Mouse (Mus musculus): ENCODE results near the gene 4933402J07Rik. TPM values are rescaled to one million over a fixed set of nuclear protein-coding genes. Genes with fewer than 3 reads are reported as not detected.

4933402J07Rik gene
- polyA plus RNA-seq, 1 experiment, result not detected

- no peak for DNase-seq
- Histone ChIP-seq H3K4me1 (ENCODE audit: control insufficient read depth, insufficient read depth, low read length) (no peaks in the 10 kb centered on the region), H3K4me3 (replicated peaks; ENCODE audit: extremely low read depth, low read depth, low read length) (no peak overlapping the region)
- WGBS, result 34% methylated on average over 2 of the region's 2 CpGs
- TF ChIP-seq POLR2A (IDR thresholded peaks at IDR 0.05; ENCODE audit: borderline replicate concordance, extremely low read depth, low read depth, low read length), result no peak
- no peak for TF ChIP-seq CTCF (IDR thresholded peaks at IDR 0.05; ENCODE audit: insufficient read depth, low read length)
These were observed 2.9 kb upstream of the 4933402J07Rik start for GRCm38 (mm10) chr8:87560801-87561200.

- WGBS, result 83% methylated on average over 5 of the region's 5 CpGs
- TF ChIP-seq CTCF (IDR thresholded peaks at IDR 0.05; ENCODE audit: insufficient read depth, low read length), result no peak
- TF ChIP-seq POLR2A (IDR thresholded peaks at IDR 0.05; ENCODE audit: borderline replicate concordance, extremely low read depth, low read depth, low read length), result no peak
These were observed 5.5 kb downstream of the 4933402J07Rik start for GRCm38 (mm10) chr8:87569203-87569602.

GRCm38 (mm10) chr8:87569706-87570563 lies 6.3 kb downstream of the 4933402J07Rik start:
- Histone ChIP-seq H3K4me3 (replicated peaks; ENCODE audit: extremely low read depth, low read depth, low read length) (no peak overlapping the region), H3K4me1 (ENCODE audit: control insufficient read depth, insufficient read depth, low read length) (no peaks in the 10 kb centered on the region)
- WGBS, result 24% methylated on average over 13 of the region's 13 CpGs
- peak; percentile 4 for DNase-seq
- no peak for TF ChIP-seq CTCF (IDR thresholded peaks at IDR 0.05; ENCODE audit: insufficient read depth, low read length)
- no peak for TF ChIP-seq POLR2A (IDR thresholded peaks at IDR 0.05; ENCODE audit: borderline replicate concordance, extremely low read depth, low read depth, low read length)

More at GRCm38 (mm10) chr8:87569203-87569602, 5.5 kb downstream of the 4933402J07Rik start:
- DNase-seq, result no peak
- no peak overlapping the region for H3K4me3 ChIP-seq (replicated peaks; ENCODE audit: extremely low read depth, low read depth, low read length)
- no peaks in the 10 kb centered on the region for H3K4me1 ChIP-seq (ENCODE audit: control insufficient read depth, insufficient read depth, low read length)

- no peak for DNase-seq
- no peak for TF ChIP-seq POLR2A (IDR thresholded peaks at IDR 0.05; ENCODE audit: borderline replicate concordance, extremely low read depth, low read depth, low read length)
- no peak for TF ChIP-seq CTCF (IDR thresholded peaks at IDR 0.05; ENCODE audit: insufficient read depth, low read length)
- WGBS, result 3% methylated on average over 8 of the region's 8 CpGs
These were observed 6.9 kb downstream of the 4933402J07Rik start for GRCm38 (mm10) chr8:87570564-87570855.

GRCm38 (mm10) chr8:87570880-87571279 lies 7.2 kb downstream of the 4933402J07Rik start:
- no peak for TF ChIP-seq POLR2A (IDR thresholded peaks at IDR 0.05; ENCODE audit: borderline replicate concordance, extremely low read depth, low read depth, low read length)
- TF ChIP-seq CTCF (IDR thresholded peaks at IDR 0.05; ENCODE audit: insufficient read depth, low read length), result no peak; the same call in 1 of the 2 replicates
- H3K4me3 ChIP-seq (replicated peaks; ENCODE audit: extremely low read depth, low read depth, low read length), result no peak overlapping the region
- 12% methylated on average over 7 of the region's 7 CpGs for WGBS
- no peak for DNase-seq
- no peaks in the 10 kb centered on the region for H3K4me1 ChIP-seq (ENCODE audit: control insufficient read depth, insufficient read depth, low read length)

More at GRCm38 (mm10) chr8:87570564-87570855, 6.9 kb downstream of the 4933402J07Rik start:
- no peaks in the 10 kb centered on the region for H3K4me1 ChIP-seq (ENCODE audit: control insufficient read depth, insufficient read depth, low read length)
- H3K4me3 ChIP-seq (replicated peaks; ENCODE audit: extremely low read depth, low read depth, low read length), result peak overlapping the region; percentile 20

GRCm38 (mm10) chr8:87594272-87594671 lies 30.6 kb downstream of the 4933402J07Rik start:
- peak; percentile 29 for DNase-seq
- 2% methylated on average over 2 of the region's 2 CpGs for WGBS
- no peak overlapping the region for H3K4me3 ChIP-seq (replicated peaks; ENCODE audit: extremely low read depth, low read depth, low read length)
- TF ChIP-seq POLR2A (IDR thresholded peaks at IDR 0.05; ENCODE audit: borderline replicate concordance, extremely low read depth, low read depth, low read length), result no peak
- TF ChIP-seq CTCF (IDR thresholded peaks at IDR 0.05; ENCODE audit: insufficient read depth, low read length), result peak; percentile 77
- no peaks in the 10 kb centered on the region for H3K4me1 ChIP-seq (ENCODE audit: control insufficient read depth, insufficient read depth, low read length)

- 69% methylated on average over 2 of the region's 2 CpGs for WGBS
- Histone ChIP-seq H3K4me1 (ENCODE audit: control insufficient read depth, insufficient read depth, low read length) (no peaks in the 10 kb centered on the region), H3K4me3 (replicated peaks; ENCODE audit: extremely low read depth, low read depth, low read length) (no peak overlapping the region)
- TF ChIP-seq POLR2A (IDR thresholded peaks at IDR 0.05; ENCODE audit: borderline replicate concordance, extremely low read depth, low read depth, low read length), result no peak
- TF ChIP-seq CTCF (IDR thresholded peaks at IDR 0.05; ENCODE audit: insufficient read depth, low read length), result no peak
- DNase-seq, result no peak
These were observed 39.1 kb downstream of the 4933402J07Rik start for GRCm38 (mm10) chr8:87602731-87603130.

GRCm38 (mm10) chr8:87609110-87609509 lies 45.5 kb downstream of the 4933402J07Rik start:
- no peak for DNase-seq
- Histone ChIP-seq H3K4me1 (ENCODE audit: control insufficient read depth, insufficient read depth, low read length) (no peaks in the 10 kb centered on the region), H3K4me3 (replicated peaks; ENCODE audit: extremely low read depth, low read depth, low read length) (no peak overlapping the region)
- TF ChIP-seq POLR2A (IDR thresholded peaks at IDR 0.05; ENCODE audit: borderline replicate concordance, extremely low read depth, low read depth, low read length) (no peak), CTCF (IDR thresholded peaks at IDR 0.05; ENCODE audit: insufficient read depth, low read length) (no peak)
- 92% methylated on average over 7 of the region's 7 CpGs for WGBS

- TF ChIP-seq POLR2A (IDR thresholded peaks at IDR 0.05; ENCODE audit: borderline replicate concordance, extremely low read depth, low read depth, low read length), result no peak
- Histone ChIP-seq H3K4me1 (ENCODE audit: control insufficient read depth, insufficient read depth, low read length) (no peaks in the 10 kb centered on the region), H3K4me3 (replicated peaks; ENCODE audit: extremely low read depth, low read depth, low read length) (no peak overlapping the region)
- DNase-seq, result no peak
- 86% methylated on average over 4 of the region's 4 CpGs for WGBS
These were observed 46.1 kb downstream of the 4933402J07Rik start for GRCm38 (mm10) chr8:87609651-87610192.

GRCm38 (mm10) chr8:87613701-87614100 lies 50.0 kb downstream of the 4933402J07Rik start:
- no peak for DNase-seq
- WGBS, result 95% methylated on average over 1 of the region's 1 CpGs
- Histone ChIP-seq H3K4me3 (replicated peaks; ENCODE audit: extremely low read depth, low read depth, low read length) (no peak overlapping the region), H3K4me1 (ENCODE audit: control insufficient read depth, insufficient read depth, low read length) (no peaks in the 10 kb centered on the region)
- TF ChIP-seq CTCF (IDR thresholded peaks at IDR 0.05; ENCODE audit: insufficient read depth, low read length), result no peak
- TF ChIP-seq POLR2A (IDR thresholded peaks at IDR 0.05; ENCODE audit: borderline replicate concordance, extremely low read depth, low read depth, low read length), result no peak

Data from lung, adult 2 months (tissue).